Mouse (Mus musculus) limb, embryonic 12.5 days (tissue): ENCODE data around the gene Nxpe3. TPM values are rescaled to one million over a fixed set of nuclear protein-coding genes. Genes with fewer than 3 reads are reported as not detected.
"Not testable (repeated sequence)": the region's sequence is repeated elsewhere in the genome, so short reads cannot be mapped to it uniquely, and the experiment has no call there.

Experiments used
- ATAC-seq: fragments of 200-750 bp; cut with Nextera tagmentation; 2 replicates; pipeline ENCODE4 v1.8.0; 2017; ENCODE audit warnings: low read depth, moderate TSS enrichment; ENCODE audit not compliant: insufficient number of reproducible peaks, insufficient read depth, low FRiP score, low TSS enrichment
- H3K27ac ChIP-seq: fragments of 300-500 bp; sonication (generic); 2 replicates; pipeline ENCODE4 v1.5.1; 2016; ENCODE audit warnings: mild to moderate bottlenecking, moderate library complexity
- H3K27me3 ChIP-seq: fragments of 300-500 bp; sonication (generic); 2 replicates; pipeline ENCODE4 v1.6.1; 2016; ENCODE audit warnings: mild to moderate bottlenecking, moderate library complexity
- H3K36me3 ChIP-seq: fragments of 300-500 bp; sonication (generic); 2 replicates; pipeline ENCODE4 v1.6.1; 2016; ENCODE audit warnings: mild to moderate bottlenecking, moderate library complexity
- H3K4me1 ChIP-seq: fragments of 300-500 bp; sonication (generic); replicated peaks from 2 replicates; pipeline ENCODE4 v1.6.1; 2016
- H3K4me2 ChIP-seq: fragments of 300-500 bp; sonication (generic); 2 replicates; pipeline ENCODE4 v1.6.1; 2016; ENCODE audit warnings: mild to moderate bottlenecking, moderate library complexity
- H3K4me3 ChIP-seq: fragments of 300-500 bp; sonication (generic); replicated peaks from 2 replicates; pipeline ENCODE4 v1.5.1; 2016; ENCODE audit warnings: mild to moderate bottlenecking
- H3K9ac ChIP-seq: fragments of 300-500 bp; sonication (generic); replicated peaks from 2 replicates; pipeline ENCODE4 v1.6.1; 2016; ENCODE audit warnings: mild to moderate bottlenecking, moderate library complexity
- H3K9me3 ChIP-seq: fragments of 300-500 bp; sonication (generic); 2 replicates; pipeline ENCODE4 v1.6.1; 2016; ENCODE audit warnings: mild to moderate bottlenecking, moderate library complexity
- WGBS: fragments of 180-500 bp; shearing (Covaris S2); methylation state at CpG from one replicate; pipeline ENCODE4 v1.1.7; 2016; 5-methylcytosine and 5-hydroxymethylcytosine counted together
- polyA plus RNA-seq: library from polyadenylated mRNA; unstranded; fragments of >200 nt; fragmentation: Nextera tagmentation; extraction: Ambion mirVana; gene quantifications from 2 replicates; pipeline ENCODE4 v1.2.1, GENCODE M21; 2016

Gene Nxpe3
- polyA plus RNA-seq, 1 experiment from 2014 or later = 0.90 TPM

DNA sequence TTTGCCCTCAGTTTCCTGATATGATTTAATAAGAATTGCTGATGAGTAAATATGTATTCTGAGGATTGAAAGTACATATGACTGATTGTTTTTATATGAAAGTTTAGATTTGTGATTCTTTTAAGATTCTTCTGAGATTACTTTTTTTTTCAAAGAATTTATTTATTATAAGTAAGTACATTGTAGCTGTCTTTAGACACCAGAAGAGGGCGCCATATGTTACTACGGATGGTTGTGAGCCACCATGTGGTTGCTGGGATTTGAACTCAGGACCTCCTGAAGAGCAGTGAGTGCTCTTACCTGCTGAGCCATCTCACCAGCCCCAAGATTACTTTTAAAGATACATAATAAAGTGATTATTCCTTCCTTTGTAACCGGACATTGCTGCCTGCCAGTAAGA is 5.6 kb downstream of the Nxpe3 start:
- H3K27me3 ChIP-seq = no peaks in the 10 kb centered on the region
- no peak for ATAC-seq
- H3K4me2 ChIP-seq = no peak overlapping the region
- H3K27ac ChIP-seq = no peak overlapping the region
- H3K36me3 ChIP-seq = peaks cover 18% of the 10 kb centered on the region
- H3K4me3 ChIP-seq = no peak overlapping the region
- no peak overlapping the region for H3K9ac ChIP-seq
- no peaks in the 10 kb centered on the region for H3K9me3 ChIP-seq
- H3K4me1 ChIP-seq = peaks cover 11% of the 10 kb centered on the region
- WGBS = 90% methylated on average over 3 of the region's 3 CpGs

- Histone ChIP-seq H3K4me1 (0 out of 2 replicates have a peak, but pooled peaks cover 3% of the 10 kb centered on the region), H3K4me3 (no peak overlapping the region), H3K36me3 (peaks cover 18% of the 10 kb centered on the region), H3K27me3 (no peaks in the 10 kb centered on the region), H3K9ac (no peak overlapping the region), H3K27ac (no peak overlapping the region), H3K9me3 (no peaks in the 10 kb centered on the region), H3K4me2 (no peak overlapping the region)
- no peak for ATAC-seq
- 82% methylated on average over 3 of the region's 3 CpGs for WGBS
These were observed 6.5 kb downstream of the Nxpe3 start for GRCm38 (mm10) chr16:55888584-55888960.

DNA sequence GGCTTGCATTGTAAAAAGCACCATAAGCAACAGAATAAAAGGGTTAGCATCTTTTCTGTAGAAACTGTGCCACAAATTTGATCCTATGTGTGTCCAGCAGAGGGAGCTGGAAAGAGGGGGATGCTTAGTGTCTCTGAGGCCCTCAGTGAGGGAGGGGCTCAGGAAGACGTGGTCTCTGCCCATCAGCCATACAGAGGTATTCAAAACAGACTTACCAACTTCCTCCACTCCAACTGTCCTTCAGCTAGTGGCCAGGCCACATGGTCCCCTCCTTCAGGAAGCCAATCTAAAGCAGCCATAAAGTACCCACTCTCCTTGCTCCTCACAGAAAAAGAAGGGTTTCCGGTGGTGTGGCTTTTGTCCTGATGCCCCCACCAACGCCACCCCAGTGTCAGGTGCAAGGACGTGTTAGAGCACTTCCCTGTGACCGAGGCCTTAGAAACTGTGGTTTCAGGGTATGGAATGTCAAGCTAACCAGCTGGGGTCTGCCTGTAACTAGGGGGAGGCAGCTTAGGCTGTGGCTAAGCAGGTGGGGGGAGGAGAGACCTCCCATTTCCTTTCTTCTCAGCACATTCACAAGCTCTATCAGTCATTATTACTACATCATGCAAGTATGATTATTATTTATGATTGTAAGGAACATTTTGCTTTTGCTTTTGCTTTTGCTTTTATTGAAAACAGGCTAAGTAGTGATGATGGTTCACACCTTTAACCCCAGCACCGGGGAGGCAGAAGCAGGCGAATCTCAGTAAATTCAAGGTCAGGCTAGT is 7.1 kb downstream of the Nxpe3 start:
- no peak overlapping the region for H3K4me3 ChIP-seq
- no peak for ATAC-seq
- H3K4me1 ChIP-seq = no peaks in the 10 kb centered on the region
- 61% methylated on average over 7 of the region's 7 CpGs for WGBS
- H3K36me3 ChIP-seq = peaks cover 18% of the 10 kb centered on the region
- H3K9ac ChIP-seq = no peak overlapping the region
- H3K4me2 ChIP-seq = no peak overlapping the region
- H3K27ac ChIP-seq = no peak overlapping the region
- H3K9me3 ChIP-seq = no peaks in the 10 kb centered on the region
- H3K27me3 ChIP-seq = no peaks in the 10 kb centered on the region

DNA sequence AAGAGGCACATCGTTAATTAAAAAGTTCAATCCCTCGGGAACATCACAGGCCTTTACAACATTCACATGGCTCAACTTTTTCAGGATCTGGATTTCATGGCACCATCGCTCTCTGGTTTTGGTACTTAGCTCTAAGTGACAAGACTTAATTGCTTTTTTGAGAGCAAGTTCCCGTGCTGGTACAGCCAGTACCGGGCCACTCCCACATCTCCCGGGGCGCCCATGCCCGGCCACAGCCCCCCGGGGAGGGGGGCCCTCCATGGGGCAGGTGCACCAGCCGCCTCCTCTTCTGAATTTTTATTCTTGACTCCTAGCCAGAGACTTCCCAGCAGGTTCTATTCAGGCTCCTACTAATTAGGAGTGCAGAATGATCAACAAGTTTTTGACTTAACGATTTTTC is 10.8 kb downstream of the Nxpe3 start:
- Histone ChIP-seq H3K27me3 (no peaks in the 10 kb centered on the region), H3K36me3 (peaks cover 10% of the 10 kb centered on the region), H3K4me2 (no peak overlapping the region), H3K4me1 (no peaks in the 10 kb centered on the region), H3K4me3 (no peak overlapping the region), H3K9ac (no peak overlapping the region), H3K27ac (no peak overlapping the region), H3K9me3 (no peaks in the 10 kb centered on the region)
- ATAC-seq = no peak
- WGBS = 80% methylated on average over 11 of the region's 11 CpGs

GRCm38 (mm10) chr16:55876025-55876424 is 19.1 kb downstream of the Nxpe3 start:
- no peaks in the 10 kb centered on the region for H3K4me1 ChIP-seq
- H3K4me3 ChIP-seq = no peak overlapping the region
- no peak overlapping the region for H3K4me2 ChIP-seq
- H3K36me3 ChIP-seq = no peaks in the 10 kb centered on the region
- no peak overlapping the region for H3K9ac ChIP-seq
- H3K27ac ChIP-seq = no peak overlapping the region
- no peaks in the 10 kb centered on the region for H3K9me3 ChIP-seq
- 76% methylated on average over 6 of the region's 6 CpGs for whole genome bisulfite sequencing
- H3K27me3 ChIP-seq = no peaks in the 10 kb centered on the region
- no peak for ATAC-seq

GRCm38 (mm10) chr16:55863832-55864231 is 31.3 kb downstream of the Nxpe3 start:
- no peaks in the 10 kb centered on the region for H3K27me3 ChIP-seq
- H3K27ac ChIP-seq = no peak overlapping the region
- no peak overlapping the region for H3K9ac ChIP-seq
- 70% methylated on average over 4 of the region's 4 CpGs for WGBS
- no peak overlapping the region for H3K4me3 ChIP-seq
- no peak overlapping the region for H3K4me2 ChIP-seq
- H3K9me3 ChIP-seq = no peaks in the 10 kb centered on the region
- H3K36me3 ChIP-seq = peaks cover 13% of the 10 kb centered on the region; the same call in 1 of the 2 replicates
- ATAC-seq = no peak
- H3K4me1 ChIP-seq = no peaks in the 10 kb centered on the region

GRCm38 (mm10) chr16:55863149-55863815 is 31.8 kb downstream of the Nxpe3 start:
- no peak for ATAC-seq
- Histone ChIP-seq H3K9me3 (no peaks in the 10 kb centered on the region), H3K9ac (no peak overlapping the region), H3K27me3 (no peaks in the 10 kb centered on the region), H3K27ac (no peak overlapping the region), H3K4me1 (no peaks in the 10 kb centered on the region), H3K4me2 (no peak overlapping the region), H3K4me3 (no peak overlapping the region), H3K36me3 (peaks cover 13% of the 10 kb centered on the region; the same call in 1 of the 2 replicates)
- 29% methylated on average over 7 of the region's 7 CpGs for WGBS

DNA sequence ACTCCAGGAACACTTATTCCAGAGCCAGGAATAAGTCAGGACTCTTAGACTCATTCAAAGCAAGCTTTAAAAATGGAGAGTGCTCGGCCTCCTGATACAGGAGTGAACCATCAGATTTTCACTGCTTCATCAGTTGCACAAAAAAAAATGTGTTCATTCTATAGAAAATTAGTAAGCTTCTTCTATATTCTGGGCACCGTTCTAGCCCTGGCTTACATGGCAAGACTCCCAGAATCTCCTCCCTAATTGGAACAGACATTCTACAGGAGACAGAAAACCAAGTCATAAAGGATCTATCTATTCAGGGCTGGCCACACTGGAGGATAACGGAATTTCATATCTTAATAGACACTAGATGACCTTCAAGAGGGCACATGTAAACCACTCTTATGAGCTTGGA is 34.0 kb downstream of the Nxpe3 start:
- WGBS = 81% methylated on average over 3 of the region's 3 CpGs
- H3K9ac ChIP-seq = no peak overlapping the region

GRCm38 (mm10) chr16:55859421-55859820 is 35.7 kb downstream of the Nxpe3 start:
- 86% methylated on average over 4 of the region's 4 CpGs for WGBS

More for the DNA sequence above, 34.0 kb downstream of the Nxpe3 start:
- Histone ChIP-seq H3K4me1 (no peaks in the 10 kb centered on the region), H3K4me3 (no peak overlapping the region), H3K36me3 (peaks cover 18% of the 10 kb centered on the region; the same call in 1 of the 2 replicates), H3K27ac (no peak overlapping the region), H3K4me2 (no peak overlapping the region), H3K27me3 (no peaks in the 10 kb centered on the region), H3K9me3 (no peaks in the 10 kb centered on the region)
- no peak for ATAC-seq

GRCm38 (mm10) chr16:55858465-55858864 is 36.6 kb downstream of the Nxpe3 start:
- no peak for ATAC-seq
- H3K9ac ChIP-seq = no peak overlapping the region
- no peaks in the 10 kb centered on the region for H3K27me3 ChIP-seq
- H3K4me1 ChIP-seq = no peaks in the 10 kb centered on the region
- H3K4me2 ChIP-seq = no peak overlapping the region
- H3K27ac ChIP-seq = no peak overlapping the region
- no peaks in the 10 kb centered on the region for H3K9me3 ChIP-seq
- peaks cover 12% of the 10 kb centered on the region; the same call in 1 of the 2 replicates for H3K36me3 ChIP-seq
- WGBS = 68% methylated on average over 6 of the region's 6 CpGs
- no peak overlapping the region for H3K4me3 ChIP-seq

More at GRCm38 (mm10) chr16:55859421-55859820, 35.7 kb downstream of the Nxpe3 start:
- H3K9ac ChIP-seq, H3K27me3 ChIP-seq, H3K27ac ChIP-seq, H3K4me2 ChIP-seq, H3K4me1 ChIP-seq, H3K4me3 ChIP-seq, H3K9me3 ChIP-seq, ATAC-seq: not testable (repeated sequence)
- H3K36me3 ChIP-seq = peaks cover 12% of the 10 kb centered on the region; the same call in 1 of the 2 replicates

DNA sequence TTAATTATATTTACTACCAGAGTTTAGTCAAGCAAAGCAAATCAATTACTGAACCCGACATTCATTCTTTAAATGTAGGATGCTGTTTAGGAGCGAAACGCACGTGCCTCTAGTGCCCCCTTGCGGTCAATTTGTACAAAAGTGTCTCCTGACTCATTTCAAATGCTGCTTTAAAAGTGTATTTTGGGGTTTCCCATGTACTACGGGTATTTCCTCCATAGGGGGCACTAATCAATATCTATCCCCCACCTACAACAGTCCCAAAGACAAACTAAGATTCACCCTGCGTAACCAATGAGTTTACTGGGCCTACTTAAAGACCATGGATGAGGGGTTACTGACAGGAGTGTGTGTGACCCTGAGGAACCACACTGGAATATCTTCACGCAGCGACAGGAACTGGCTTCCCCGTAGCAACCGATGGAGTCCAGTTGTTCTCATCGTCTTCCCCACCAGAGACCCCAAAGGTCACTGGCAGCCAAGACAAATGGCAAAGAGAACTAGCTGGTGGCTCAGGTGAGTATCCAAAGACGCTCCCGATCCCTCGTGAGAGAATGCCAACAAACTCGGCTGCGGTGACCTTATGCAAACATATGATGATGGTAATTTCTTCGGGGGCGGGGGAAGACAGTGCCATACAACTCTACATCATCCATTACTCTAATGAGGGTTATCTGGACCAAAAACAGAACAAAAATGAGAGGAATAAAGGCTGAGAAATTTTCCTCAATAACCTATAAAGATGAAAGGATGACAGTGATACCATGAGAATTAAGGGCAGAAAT is 42.0 kb downstream of the Nxpe3 start:
- no peak overlapping the region for H3K4me2 ChIP-seq
- ATAC-seq = no peak
- WGBS = 59% methylated on average over 19 of the region's 19 CpGs
- H3K4me1 ChIP-seq = no peaks in the 10 kb centered on the region
- H3K36me3 ChIP-seq = peaks cover 10% of the 10 kb centered on the region; the same call in 1 of the 2 replicates
- H3K27ac ChIP-seq = no peak overlapping the region
- no peaks in the 10 kb centered on the region for H3K9me3 ChIP-seq
- no peaks in the 10 kb centered on the region for H3K27me3 ChIP-seq
- no peak overlapping the region for H3K4me3 ChIP-seq
- no peak overlapping the region for H3K9ac ChIP-seq
